Mouse (Mus musculus) neural tube, embryonic 12.5 days (tissue): ENCODE results near the gene Trim41. TPM values are rescaled to one million over a fixed set of nuclear protein-coding genes. Genes with fewer than 3 reads are reported as not detected.
A peak's percentile ranks its signal among the peaks of the same experiment; 100 is the strongest.

Experiments
- ATAC-seq: fragments of 200-750 bp; cut with Nextera tagmentation; 2 replicates; pipeline ENCODE4 v1.8.0; 2017; ENCODE audit warnings: low read depth, mild to moderate bottlenecking, moderate TSS enrichment, moderate library complexity; ENCODE audit not compliant: low FRiP score
- H3K27ac ChIP-seq: fragments of 300-500 bp; sonication (generic); 2 replicates; pipeline ENCODE4 v1.5.1; 2016
- H3K27me3 ChIP-seq: fragments of 300-500 bp; sonication (generic); replicated peaks from 2 replicates; pipeline ENCODE4 v1.6.1; 2016; ENCODE audit warnings: mild to moderate bottlenecking
- H3K36me3 ChIP-seq: fragments of 300-500 bp; sonication (generic); 2 replicates; pipeline ENCODE4 v1.6.1; 2016; ENCODE audit warnings: mild to moderate bottlenecking
- H3K4me1 ChIP-seq: fragments of 300-500 bp; sonication (generic); 2 replicates; pipeline ENCODE4 v1.6.1; 2016
- H3K4me2 ChIP-seq: fragments of 300-500 bp; sonication (generic); replicated peaks from 2 replicates; pipeline ENCODE4 v1.6.1; 2016; ENCODE audit warnings: mild to moderate bottlenecking
- H3K4me3 ChIP-seq: fragments of 300-500 bp; sonication (generic); 2 replicates; pipeline ENCODE4 v1.5.1; 2016
- H3K9ac ChIP-seq: fragments of 300-500 bp; sonication (generic); 2 replicates; pipeline ENCODE4 v1.6.1; 2016; ENCODE audit warnings: mild to moderate bottlenecking
- H3K9me3 ChIP-seq: fragments of 300-500 bp; sonication (generic); 2 replicates; pipeline ENCODE4 v1.6.1; 2016; ENCODE audit warnings: mild to moderate bottlenecking
- WGBS: fragments of 180-500 bp; shearing (Covaris S2); methylation state at CpG from one replicate; pipeline ENCODE4 v1.1.7; 2016; 5-methylcytosine and 5-hydroxymethylcytosine counted together
- polyA plus RNA-seq: library from polyadenylated mRNA; unstranded; fragments of >200 nt; fragmentation: Nextera tagmentation; extraction: Ambion mirVana; gene quantifications from 2 replicates; pipeline ENCODE4 v1.2.1, GENCODE M21; 2016

Trim41 gene
- polyA plus RNA-seq, 1 experiment from 2014 or later, result 7.6 TPM

- H3K9me3 ChIP-seq, result no peaks in the 10 kb centered on the region
- peak overlapping the region; percentile 35 for H3K4me2 ChIP-seq
- ATAC-seq, result peak; percentile 37
These were observed 42.5 kb downstream of the Trim41 start for GRCm38 (mm10) chr11:48774443-48775298.

DNA sequence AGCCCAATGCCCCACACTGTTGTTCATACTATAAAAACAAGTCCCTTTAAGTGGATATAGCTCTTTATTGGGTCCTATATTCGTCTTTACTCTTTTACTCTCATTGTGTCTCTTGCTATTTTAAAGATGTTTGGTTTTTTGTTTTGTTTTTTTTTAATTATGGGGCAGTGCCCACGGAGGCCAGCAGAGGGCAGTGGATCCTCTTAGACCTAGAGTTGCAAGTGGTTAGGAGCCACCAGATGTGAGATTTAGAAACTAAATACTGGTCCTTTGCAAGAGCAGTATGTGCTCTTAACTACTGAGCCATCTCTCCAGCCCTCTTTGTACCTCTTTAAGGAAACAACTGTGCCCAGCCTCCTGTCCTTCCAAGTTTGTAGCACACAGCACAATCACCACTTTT is 45.5 kb downstream of the Trim41 start:
- 11% methylated on average over 2 of the region's 2 CpGs for WGBS
- no peak overlapping the region for H3K27ac ChIP-seq
- H3K36me3 ChIP-seq, result no peaks in the 10 kb centered on the region
- no peak overlapping the region for H3K4me2 ChIP-seq
- H3K4me1 ChIP-seq, result no peaks in the 10 kb centered on the region
- no peak for ATAC-seq
- no peaks in the 10 kb centered on the region for H3K9me3 ChIP-seq
- H3K9ac ChIP-seq, result no peak overlapping the region
- H3K4me3 ChIP-seq, result no peak overlapping the region
- no peaks in the 10 kb centered on the region for H3K27me3 ChIP-seq

More at GRCm38 (mm10) chr11:48774443-48775298, 42.5 kb downstream of the Trim41 start:
- H3K27ac ChIP-seq, result no peak overlapping the region
- no peak overlapping the region for H3K9ac ChIP-seq
- H3K4me1 ChIP-seq, result no peaks in the 10 kb centered on the region
- H3K36me3 ChIP-seq, result no peaks in the 10 kb centered on the region
- WGBS, result 41% methylated on average over 17 of the region's 17 CpGs
- H3K4me3 ChIP-seq, result no peak overlapping the region
- H3K27me3 ChIP-seq, result no peaks in the 10 kb centered on the region

DNA sequence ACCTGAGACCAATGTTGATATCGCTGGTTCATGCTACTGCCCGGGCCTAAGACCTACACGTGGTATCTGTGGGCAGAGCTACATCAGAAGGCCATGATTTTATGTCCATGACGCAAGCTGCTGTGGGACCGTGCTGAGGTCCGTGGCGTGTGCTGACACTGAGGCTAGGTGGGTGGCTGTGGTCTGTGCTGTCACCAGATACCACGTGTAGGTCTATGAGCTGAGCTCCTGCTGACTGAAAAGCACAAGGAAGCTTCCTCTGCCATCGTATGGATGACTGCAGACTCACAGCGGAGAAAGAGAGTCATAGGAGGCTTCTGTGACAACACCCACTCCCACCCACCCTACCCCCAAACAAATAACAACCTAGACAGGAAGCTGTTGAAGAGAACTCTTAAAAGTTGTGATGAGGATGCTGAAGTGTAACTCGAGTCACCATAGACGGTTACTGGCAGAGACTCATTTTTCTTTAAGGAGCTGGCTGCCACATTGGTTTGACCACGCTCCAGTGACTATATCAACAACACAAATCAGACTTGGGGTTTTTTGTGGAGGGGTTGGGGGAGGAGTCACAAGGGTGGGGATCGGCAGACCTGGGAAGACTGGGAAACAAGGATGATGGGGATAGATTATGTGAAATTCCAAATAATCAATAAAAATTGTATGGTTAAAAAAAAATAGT is 49.8 kb downstream of the Trim41 start:
- Histone ChIP-seq H3K4me2 (no peak overlapping the region), H3K9me3 (no peaks in the 10 kb centered on the region), H3K27me3 (no peaks in the 10 kb centered on the region), H3K4me1 (no peaks in the 10 kb centered on the region), H3K9ac (no peak overlapping the region), H3K4me3 (no peak overlapping the region), H3K27ac (no peak overlapping the region), H3K36me3 (no peaks in the 10 kb centered on the region)
- ATAC-seq, result no peak
- WGBS, result 88% methylated on average over 14 of the region's 14 CpGs

DNA sequence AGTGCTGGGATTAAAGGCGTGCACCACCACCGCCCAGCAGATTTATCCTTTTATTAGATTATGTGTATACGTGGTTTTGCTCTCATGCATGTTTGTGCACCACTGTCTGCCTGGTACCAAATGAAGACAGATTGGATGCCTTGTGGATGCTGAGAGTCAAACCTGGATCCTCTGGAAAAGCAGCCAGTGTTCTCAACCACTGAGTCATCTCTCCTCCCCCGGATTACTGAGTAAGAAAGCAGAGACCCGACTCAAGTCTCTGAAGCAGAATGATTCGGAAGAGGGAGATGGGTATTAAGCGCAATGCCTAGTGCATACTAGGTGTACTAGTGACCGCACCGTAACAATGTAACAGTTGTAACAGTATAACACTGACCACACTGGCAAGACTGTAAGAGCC is 53.0 kb downstream of the Trim41 start:
- Histone ChIP-seq H3K4me1 (no peaks in the 10 kb centered on the region), H3K36me3 (no peaks in the 10 kb centered on the region), H3K27me3 (no peaks in the 10 kb centered on the region), H3K4me2 (no peak overlapping the region), H3K4me3 (no peak overlapping the region), H3K9me3 (no peaks in the 10 kb centered on the region), H3K27ac (no peak overlapping the region), H3K9ac (no peak overlapping the region)
- ATAC-seq, result no peak
- WGBS, result 92% methylated on average over 9 of the region's 9 CpGs

DNA sequence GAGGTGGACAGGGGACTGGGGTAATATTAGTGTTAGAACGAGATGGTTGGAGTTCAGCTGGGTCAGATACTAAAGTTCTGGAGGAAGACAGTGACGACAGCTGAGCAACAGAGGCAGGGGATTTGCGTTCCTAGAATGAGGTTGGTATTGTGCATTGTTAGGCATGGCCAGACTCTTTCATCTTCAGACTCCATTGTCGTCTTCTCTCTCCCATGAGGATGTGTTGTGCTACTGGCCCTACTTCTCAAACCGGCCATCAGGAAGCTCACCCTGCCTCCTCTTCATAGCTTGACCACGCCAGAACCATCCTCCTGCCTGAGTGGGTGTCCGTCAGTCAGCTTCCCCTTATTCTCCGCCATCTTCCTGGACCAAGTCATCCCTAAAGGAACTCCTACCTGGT is 58.1 kb downstream of the Trim41 start:
- no peaks in the 10 kb centered on the region for H3K4me1 ChIP-seq
- no peak overlapping the region for H3K4me2 ChIP-seq
- no peak overlapping the region for H3K4me3 ChIP-seq
- ATAC-seq, result no peak
- H3K27ac ChIP-seq, result no peak overlapping the region
- 88% methylated on average over 8 of the region's 8 CpGs for WGBS
- H3K9me3 ChIP-seq, result no peaks in the 10 kb centered on the region
- H3K36me3 ChIP-seq, result no peaks in the 10 kb centered on the region
- no peak overlapping the region for H3K9ac ChIP-seq
- H3K27me3 ChIP-seq, result no peaks in the 10 kb centered on the region

Other genes starting within 250 kb of the Trim41 start
- gene Rack1, start 17.0 kb downstream of the Trim41 start, polyA plus RNA-seq, result 432 and 466 TPM in 2 replicates
- 0.68 and 1.8 TPM in 2 replicates for gene Trim7, start 8.8 kb upstream of the Trim41 start, polyA plus RNA-seq
- 13.8 and 14.9 TPM in 2 replicates for gene Gm12184, start 9.3 kb upstream of the Trim41 start, polyA plus RNA-seq
- gene Irgm1, start 54.3 kb upstream of the Trim41 start, polyA plus RNA-seq, result 2.9 and 3.1 TPM in 2 replicates
- 0.13 and 0.16 TPM in 2 replicates for gene Gm5431, start 84.9 kb upstream of the Trim41 start, polyA plus RNA-seq
- gene Psme2b, start 128.8 kb upstream of the Trim41 start, polyA plus RNA-seq, result 1.6 and 1.9 TPM in 2 replicates
- not detected in 2 replicates for gene Olfr56, start 161.5 kb upstream of the Trim41 start, polyA plus RNA-seq
- 0.25 and 0.26 TPM in 2 replicates for gene 9930111J21Rik1, start 162.0 kb upstream of the Trim41 start, polyA plus RNA-seq
- gene Gm12185, start 174.9 kb upstream of the Trim41 start, polyA plus RNA-seq, result not detected in 2 replicates
- not detected in 2 replicates for gene Tgtp1, start 176.8 kb upstream of the Trim41 start, polyA plus RNA-seq
- gene 9930111J21Rik2, start 233.9 kb upstream of the Trim41 start, polyA plus RNA-seq, result 0.24 and 0.27 TPM in 2 replicates
- not detected in 2 replicates for gene Tgtp2, start 246.9 kb upstream of the Trim41 start, polyA plus RNA-seq